Mouse (Mus musculus) forebrain, embryonic 15.5 days (tissue): ENCODE results near the gene Sema7a. TPM values are rescaled to one million over a fixed set of nuclear protein-coding genes. Genes with fewer than 3 reads are reported as not detected.

Source experiments
- ATAC-seq: fragments of 200-750 bp; cut with Nextera tagmentation; replicated peaks from 2 replicates; pipeline ENCODE4 v1.8.0; 2017; ENCODE audit warnings: mild to moderate bottlenecking, moderate TSS enrichment, moderate library complexity
- H3K27ac ChIP-seq: fragments of 300-500 bp; sonication (generic); replicated peaks from 2 replicates; pipeline ENCODE4 v1.5.1; 2015; ENCODE audit warnings: mild to moderate bottlenecking, inconsistent platforms
- H3K27me3 ChIP-seq: fragments of 300-500 bp; sonication (generic); 2 replicates; pipeline ENCODE4 v1.6.1; 2015; ENCODE audit warnings: inconsistent platforms
- H3K36me3 ChIP-seq: fragments of 300-500 bp; sonication (generic); 2 replicates; pipeline ENCODE4 v1.6.1; 2015; ENCODE audit warnings: mild to moderate bottlenecking, inconsistent platforms
- H3K4me1 ChIP-seq: fragments of 300-500 bp; sonication (generic); 2 replicates; pipeline ENCODE4 v1.6.1; 2015; ENCODE audit warnings: inconsistent platforms
- H3K4me2 ChIP-seq: fragments of 300-500 bp; sonication (generic); replicated peaks from 2 replicates; pipeline ENCODE4 v1.6.1; 2015; ENCODE audit warnings: mild to moderate bottlenecking, inconsistent platforms
- H3K4me3 ChIP-seq: fragments of 300-500 bp; sonication (generic); 2 replicates; pipeline ENCODE4 v1.5.1; 2015; ENCODE audit warnings: mild to moderate bottlenecking, inconsistent platforms
- H3K9ac ChIP-seq: fragments of 300-500 bp; sonication (generic); replicated peaks from 2 replicates; pipeline ENCODE4 v1.6.1; 2015; ENCODE audit warnings: mild to moderate bottlenecking, inconsistent platforms
- H3K9me3 ChIP-seq: fragments of 300-500 bp; sonication (generic); 2 replicates; pipeline ENCODE4 v1.6.1; 2016; ENCODE audit warnings: inconsistent platforms
- WGBS: fragments of 180-500 bp; shearing (Covaris S2); methylation state at CpG from one replicate; pipeline ENCODE4 v1.1.7; 2015; ENCODE audit warnings: mixed read lengths; 5-methylcytosine and 5-hydroxymethylcytosine counted together
- polyA plus RNA-seq: library from polyadenylated mRNA; unstranded; fragments of >200 nt; fragmentation: Nextera tagmentation; extraction: Ambion mirVana; gene quantifications from 2 replicates; pipeline ENCODE4 v1.2.1, GENCODE M21; 2015

Sema7a gene
- polyA plus RNA-seq, 1 experiment from 2014 or later, result 3.4 TPM

DNA sequence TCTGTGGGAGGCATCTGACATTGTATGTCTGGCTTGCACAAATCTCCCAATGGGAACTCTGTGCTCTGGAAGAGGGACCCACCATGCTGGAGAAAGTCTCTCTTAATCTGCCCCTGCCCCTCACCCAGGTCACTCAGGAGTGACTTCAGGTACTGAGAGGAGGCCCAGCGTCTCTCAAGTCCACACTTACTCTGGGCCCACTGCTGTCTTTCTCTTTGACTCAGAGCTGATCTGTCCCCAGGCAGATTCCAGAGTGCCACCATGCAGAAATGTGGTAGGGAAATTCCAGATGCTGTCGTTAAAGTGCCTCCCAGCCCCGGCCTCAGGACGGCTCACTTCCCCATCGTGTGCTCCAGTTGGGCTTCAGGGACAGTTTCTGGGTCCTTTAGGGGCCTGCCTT lies 34.3 kb downstream of the Sema7a start:
- H3K27ac ChIP-seq, result no peak overlapping the region
- H3K36me3 ChIP-seq, result no peaks in the 10 kb centered on the region
- H3K4me1 ChIP-seq, result no peaks in the 10 kb centered on the region
- H3K4me2 ChIP-seq, result no peak overlapping the region
- no peak overlapping the region for H3K4me3 ChIP-seq
- H3K9ac ChIP-seq, result no peak overlapping the region
- no peaks in the 10 kb centered on the region for H3K27me3 ChIP-seq
- WGBS, result 75% methylated on average over 5 of the region's 5 CpGs
- no peak for ATAC-seq
- H3K9me3 ChIP-seq, result no peaks in the 10 kb centered on the region

DNA sequence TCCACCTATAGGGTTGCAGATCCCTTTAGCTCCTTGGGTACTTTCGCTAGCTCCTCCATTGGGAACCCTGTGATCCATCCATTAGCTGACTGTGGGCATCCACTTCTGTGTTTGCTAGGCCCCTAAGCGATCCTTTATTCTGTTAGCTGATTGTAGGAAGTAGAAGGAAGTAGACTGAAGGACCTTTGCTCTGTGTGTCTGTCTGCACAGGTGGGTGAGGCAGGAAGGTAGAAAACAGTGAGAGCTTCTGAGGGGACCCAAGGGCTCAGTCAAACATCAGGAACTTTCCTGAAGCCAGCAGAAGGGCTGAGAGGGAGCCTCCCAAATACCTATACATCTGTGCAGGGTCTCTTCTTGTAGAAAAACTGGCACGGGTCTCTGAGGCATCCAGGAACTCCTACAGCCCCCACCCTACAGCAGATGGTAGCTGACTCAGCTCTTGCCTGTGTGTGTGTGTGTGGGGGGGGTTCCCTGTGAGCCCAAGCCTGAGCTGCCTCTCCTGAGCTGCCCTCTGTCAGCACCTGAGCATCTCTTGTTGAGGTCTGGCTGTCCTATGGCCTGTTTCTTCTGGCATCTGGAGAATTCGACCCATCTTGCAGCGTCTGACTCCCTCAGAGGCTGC lies 35.4 kb downstream of the Sema7a start:
- no peaks in the 10 kb centered on the region for H3K27me3 ChIP-seq
- WGBS, result 90% methylated on average over 5 of the region's 5 CpGs
- no peak overlapping the region for H3K4me2 ChIP-seq
- no peak overlapping the region for H3K27ac ChIP-seq
- H3K36me3 ChIP-seq, result no peaks in the 10 kb centered on the region
- no peaks in the 10 kb centered on the region for H3K9me3 ChIP-seq
- H3K4me3 ChIP-seq, result no peak overlapping the region
- ATAC-seq, result no peak
- no peak overlapping the region for H3K9ac ChIP-seq
- no peaks in the 10 kb centered on the region for H3K4me1 ChIP-seq

DNA sequence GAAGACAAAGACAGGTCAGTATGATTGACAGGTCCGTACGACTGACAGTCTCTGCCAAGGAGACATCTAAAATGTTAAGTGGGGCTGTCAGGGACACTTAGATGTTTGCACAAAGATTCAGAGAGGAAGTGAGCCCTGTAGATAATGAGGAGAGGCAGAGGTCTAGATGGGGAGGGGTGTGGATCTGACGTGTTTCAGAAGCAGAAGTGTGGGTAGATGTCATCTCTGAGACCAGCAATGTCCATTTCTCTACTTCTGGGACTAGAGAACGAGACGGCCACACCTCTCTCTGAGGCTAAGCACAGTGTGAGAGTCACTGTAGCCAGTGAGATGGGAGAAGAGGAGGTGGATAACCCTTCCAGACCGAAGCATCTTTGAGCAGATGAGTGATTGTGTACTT lies 38.1 kb downstream of the Sema7a start:
- Histone ChIP-seq H3K36me3 (no peaks in the 10 kb centered on the region), H3K27ac (no peak overlapping the region), H3K9ac (no peak overlapping the region), H3K4me3 (no peak overlapping the region), H3K4me2 (no peak overlapping the region), H3K9me3 (no peaks in the 10 kb centered on the region), H3K4me1 (no peaks in the 10 kb centered on the region), H3K27me3 (no peaks in the 10 kb centered on the region)
- no peak for ATAC-seq
- WGBS, result 92% methylated on average over 6 of the region's 6 CpGs

DNA sequence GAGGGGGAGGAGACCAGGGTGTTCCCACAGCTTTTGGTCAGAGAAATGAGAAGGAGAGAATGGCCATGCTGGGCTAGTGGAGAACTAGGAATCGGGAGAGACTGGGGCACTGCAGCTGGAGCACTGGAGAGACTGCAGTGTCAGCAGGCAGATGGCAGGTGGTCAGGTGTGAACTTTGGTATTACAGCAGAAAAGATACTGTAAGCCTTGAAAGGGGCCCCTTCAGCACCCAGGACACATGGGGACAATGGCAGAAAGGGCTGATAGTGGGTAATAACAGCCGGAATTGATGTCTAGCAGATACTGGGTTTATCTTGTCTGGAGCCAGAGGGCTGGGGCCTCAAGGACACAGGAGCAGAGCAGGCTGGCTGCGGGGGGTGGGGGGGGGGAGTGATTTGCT lies 38.9 kb downstream of the Sema7a start:
- H3K4me1 ChIP-seq, result no peaks in the 10 kb centered on the region
- H3K27ac ChIP-seq, result no peak overlapping the region
- no peak overlapping the region for H3K4me3 ChIP-seq
- ATAC-seq, result no peak
- 76% methylated on average over 3 of the region's 3 CpGs for WGBS
- H3K36me3 ChIP-seq, result no peaks in the 10 kb centered on the region
- H3K9me3 ChIP-seq, result no peaks in the 10 kb centered on the region
- H3K27me3 ChIP-seq, result no peaks in the 10 kb centered on the region
- H3K9ac ChIP-seq, result no peak overlapping the region
- H3K4me2 ChIP-seq, result no peak overlapping the region

DNA sequence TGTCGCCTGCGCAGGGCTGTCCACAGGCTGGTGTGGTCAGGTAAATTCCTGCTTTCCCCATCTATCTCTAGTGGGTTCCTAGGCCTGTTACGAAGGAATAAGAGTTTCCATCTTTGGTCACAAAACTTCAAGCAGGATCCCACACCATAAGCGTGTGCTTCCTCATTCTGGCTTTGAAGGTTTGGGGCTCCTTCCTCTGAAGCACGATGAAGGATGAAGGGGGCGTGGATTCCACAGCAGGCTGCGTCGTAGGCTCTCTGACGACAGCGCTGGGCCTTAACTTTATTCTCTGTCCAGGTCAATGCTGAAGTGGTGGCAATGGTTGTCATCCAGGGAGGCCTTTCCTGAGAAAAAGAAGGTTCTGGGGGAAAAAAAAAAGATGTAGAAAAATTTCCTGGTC lies 40.7 kb downstream of the Sema7a start:
- Histone ChIP-seq H3K4me1 (no peaks in the 10 kb centered on the region), H3K27me3 (no peaks in the 10 kb centered on the region), H3K9me3 (no peaks in the 10 kb centered on the region), H3K9ac (no peak overlapping the region), H3K4me2 (no peak overlapping the region), H3K36me3 (no peaks in the 10 kb centered on the region), H3K27ac (no peak overlapping the region), H3K4me3 (no peak overlapping the region)
- no peak for ATAC-seq
- WGBS, result 84% methylated on average over 10 of the region's 10 CpGs

DNA sequence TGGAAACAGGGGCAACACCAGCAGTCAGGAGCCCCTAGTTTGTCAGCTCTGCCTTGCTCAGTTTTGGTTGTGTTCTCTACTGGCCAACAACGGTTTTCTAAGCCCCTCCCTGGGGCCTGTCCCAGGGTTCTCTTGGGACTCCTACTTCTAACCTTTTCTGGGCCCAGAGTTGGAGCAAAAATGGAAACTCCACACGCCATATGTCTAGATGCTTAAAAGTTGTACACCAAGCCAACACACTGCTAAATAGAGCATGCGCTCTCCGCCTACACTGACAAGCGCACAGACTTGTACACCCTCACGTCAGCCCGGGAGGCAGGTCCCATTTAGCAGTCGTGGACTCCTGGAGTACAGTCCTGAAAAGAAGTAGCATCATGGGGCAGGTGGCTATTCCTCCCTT lies 45.4 kb downstream of the Sema7a start:
- no peaks in the 10 kb centered on the region for H3K36me3 ChIP-seq
- no peaks in the 10 kb centered on the region for H3K27me3 ChIP-seq
- H3K27ac ChIP-seq, result no peak overlapping the region
- WGBS, result 87% methylated on average over 8 of the region's 8 CpGs
- H3K4me1 ChIP-seq, result peaks cover 4% of the 10 kb centered on the region; the same call in 1 of the 2 replicates
- ATAC-seq, result no peak
- no peaks in the 10 kb centered on the region for H3K9me3 ChIP-seq
- no peak overlapping the region for H3K4me3 ChIP-seq
- H3K4me2 ChIP-seq, result no peak overlapping the region
- no peak overlapping the region for H3K9ac ChIP-seq

DNA sequence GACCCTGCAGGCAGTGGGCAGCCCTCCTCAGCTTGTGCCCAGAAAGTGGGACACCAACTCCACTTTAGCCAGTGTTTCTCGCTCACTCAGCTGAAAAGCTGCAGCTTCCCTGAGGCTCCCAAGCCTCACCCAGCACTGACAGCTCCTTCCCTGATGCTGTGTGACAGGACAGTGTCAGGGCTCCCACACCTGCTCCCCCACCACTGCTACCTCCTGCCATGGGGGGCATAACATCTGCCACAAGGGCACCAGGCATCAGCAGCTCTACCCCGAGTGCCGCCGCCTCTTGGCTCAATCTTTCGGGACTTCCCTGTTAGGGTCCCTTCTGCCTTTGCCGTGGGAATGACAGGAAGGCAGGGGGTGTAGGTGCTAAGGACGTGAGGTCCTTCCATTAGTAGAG lies 46.4 kb downstream of the Sema7a start:
- H3K27ac ChIP-seq, result no peak overlapping the region
- ATAC-seq, result no peak
- H3K4me3 ChIP-seq, result no peak overlapping the region
- H3K4me2 ChIP-seq, result no peak overlapping the region
- WGBS, result 81% methylated on average over 7 of the region's 7 CpGs
- H3K9me3 ChIP-seq, result no peaks in the 10 kb centered on the region
- peaks cover 4% of the 10 kb centered on the region; the same call in 1 of the 2 replicates for H3K4me1 ChIP-seq
- H3K9ac ChIP-seq, result no peak overlapping the region
- no peaks in the 10 kb centered on the region for H3K36me3 ChIP-seq
- no peaks in the 10 kb centered on the region for H3K27me3 ChIP-seq

DNA sequence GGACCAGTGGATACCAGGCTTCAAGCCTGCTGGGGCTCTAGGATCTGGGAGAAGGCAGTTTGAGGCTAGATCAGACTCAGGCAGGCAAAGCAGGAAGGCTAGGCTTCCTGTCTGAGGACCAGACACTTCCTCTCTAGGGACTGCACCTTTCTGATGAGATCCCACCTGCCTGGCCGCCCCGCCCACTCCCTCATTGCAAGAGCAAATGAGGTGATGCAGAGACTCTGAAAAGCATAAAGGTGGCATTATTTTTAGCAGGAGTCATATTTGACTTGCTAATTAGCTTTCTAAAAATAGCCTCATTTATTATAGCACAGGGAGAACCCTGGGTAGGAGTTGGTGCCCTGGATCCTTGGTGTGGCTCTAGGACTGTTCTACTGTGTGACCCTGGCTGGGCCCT lies 48.2 kb downstream of the Sema7a start:
- Histone ChIP-seq H3K9ac (no peak overlapping the region), H3K4me1 (peaks cover 9% of the 10 kb centered on the region), H3K4me3 (no peak overlapping the region), H3K27me3 (no peaks in the 10 kb centered on the region), H3K27ac (0 out of 2 replicates have a peak overlapping the region, but pooled peaks have one; percentile 39), H3K36me3 (no peaks in the 10 kb centered on the region), H3K4me2 (no peak overlapping the region), H3K9me3 (no peaks in the 10 kb centered on the region)
- ATAC-seq, result no peak
- WGBS, result 89% methylated on average over 2 of the region's 2 CpGs

DNA sequence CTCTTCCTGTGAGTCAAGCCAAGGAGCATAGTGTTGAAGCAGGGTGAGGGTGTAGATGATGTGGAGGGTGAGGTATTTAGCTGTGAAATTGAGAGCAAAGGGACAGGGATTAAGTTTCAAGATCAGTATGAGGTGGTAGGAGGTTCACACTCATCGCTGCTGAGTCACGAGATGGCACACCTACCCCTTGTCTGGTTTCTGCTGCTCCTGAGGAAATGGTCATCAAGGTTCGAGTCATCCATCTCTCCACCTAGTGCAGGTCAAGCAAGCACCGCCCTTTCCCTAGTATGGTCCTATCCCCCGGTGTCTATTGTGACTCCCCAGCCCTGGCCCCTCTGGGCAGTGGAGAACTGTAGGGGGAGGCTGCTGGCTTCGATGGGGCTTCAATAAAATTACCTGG lies 49.4 kb downstream of the Sema7a start:
- ATAC-seq, result no peak
- Histone ChIP-seq H3K27ac (no peak overlapping the region), H3K27me3 (no peaks in the 10 kb centered on the region), H3K9me3 (no peaks in the 10 kb centered on the region), H3K36me3 (no peaks in the 10 kb centered on the region), H3K4me3 (no peak overlapping the region), H3K9ac (no peak overlapping the region), H3K4me1 (peaks cover 18% of the 10 kb centered on the region), H3K4me2 (no peak overlapping the region)
- WGBS, result 92% methylated on average over 6 of the region's 6 CpGs

DNA sequence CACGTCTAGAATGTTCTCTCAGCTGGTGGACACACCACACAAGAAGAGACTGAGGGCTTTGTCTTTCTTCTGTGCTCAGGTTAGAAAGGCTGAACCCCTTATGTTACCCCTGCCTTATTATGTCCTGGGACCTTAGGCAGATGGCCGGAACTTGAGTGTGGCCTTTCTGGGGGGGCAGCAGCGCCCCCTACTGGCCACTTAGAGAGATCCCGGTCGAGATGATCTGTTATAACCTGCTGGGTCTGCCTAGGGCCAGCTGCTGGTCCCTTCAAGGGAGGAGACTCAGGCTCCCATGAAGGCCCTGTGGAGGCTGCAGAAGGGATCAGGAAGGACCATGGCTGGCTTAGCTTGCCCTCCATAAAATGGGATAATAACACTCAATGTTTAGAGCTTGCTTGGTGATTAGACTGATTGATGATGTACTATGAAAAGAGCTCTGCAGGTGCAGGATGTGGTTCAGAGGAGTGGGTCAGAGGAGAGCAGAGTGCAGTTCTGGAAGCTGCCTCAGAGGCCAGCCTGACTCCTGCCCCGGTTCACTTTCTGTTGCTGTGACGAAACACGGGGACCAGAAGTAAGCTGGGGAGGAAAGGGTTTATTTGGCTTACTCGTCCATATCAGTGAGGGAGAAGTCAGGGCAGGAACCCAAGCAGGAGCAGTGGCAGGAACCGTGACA lies 50.7 kb downstream of the Sema7a start:
- WGBS, result 40% methylated on average over 10 of the region's 10 CpGs
- Histone ChIP-seq H3K4me1 (peaks cover 18% of the 10 kb centered on the region), H3K27ac (no peak overlapping the region), H3K4me3 (no peak overlapping the region), H3K9me3 (no peaks in the 10 kb centered on the region), H3K4me2 (no peak overlapping the region), H3K36me3 (no peaks in the 10 kb centered on the region), H3K27me3 (no peaks in the 10 kb centered on the region), H3K9ac (no peak overlapping the region)
- no peak for ATAC-seq

DNA sequence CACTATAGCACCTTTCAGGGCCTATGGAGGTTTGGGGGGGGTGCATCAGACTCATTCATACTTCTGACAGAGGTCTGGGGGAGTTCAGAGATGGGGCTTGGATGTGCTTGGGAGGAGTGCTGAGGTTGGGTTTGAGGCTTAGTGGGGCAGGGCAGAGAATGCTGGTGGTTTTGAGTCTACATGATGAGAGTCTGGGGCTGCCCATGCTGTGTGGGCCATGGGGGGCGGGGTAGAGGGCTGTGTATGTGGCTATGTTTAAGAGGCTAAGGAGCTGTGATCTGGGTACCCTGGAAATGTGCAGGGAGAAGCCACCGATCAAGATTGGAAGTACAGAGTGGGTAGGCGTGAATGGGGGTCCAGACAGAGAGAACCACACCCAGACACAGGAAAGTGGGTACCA lies 52.1 kb downstream of the Sema7a start:
- no peak overlapping the region for H3K4me2 ChIP-seq
- H3K4me1 ChIP-seq, result peaks cover 18% of the 10 kb centered on the region
- H3K27me3 ChIP-seq, result peaks cover 4% of the 10 kb centered on the region; the same call in 1 of the 2 replicates
- no peaks in the 10 kb centered on the region for H3K9me3 ChIP-seq
- no peak overlapping the region for H3K27ac ChIP-seq
- H3K4me3 ChIP-seq, result no peak overlapping the region
- 82% methylated on average over 3 of the region's 3 CpGs for WGBS
- H3K9ac ChIP-seq, result no peak overlapping the region
- no peaks in the 10 kb centered on the region for H3K36me3 ChIP-seq
- ATAC-seq, result no peak

DNA sequence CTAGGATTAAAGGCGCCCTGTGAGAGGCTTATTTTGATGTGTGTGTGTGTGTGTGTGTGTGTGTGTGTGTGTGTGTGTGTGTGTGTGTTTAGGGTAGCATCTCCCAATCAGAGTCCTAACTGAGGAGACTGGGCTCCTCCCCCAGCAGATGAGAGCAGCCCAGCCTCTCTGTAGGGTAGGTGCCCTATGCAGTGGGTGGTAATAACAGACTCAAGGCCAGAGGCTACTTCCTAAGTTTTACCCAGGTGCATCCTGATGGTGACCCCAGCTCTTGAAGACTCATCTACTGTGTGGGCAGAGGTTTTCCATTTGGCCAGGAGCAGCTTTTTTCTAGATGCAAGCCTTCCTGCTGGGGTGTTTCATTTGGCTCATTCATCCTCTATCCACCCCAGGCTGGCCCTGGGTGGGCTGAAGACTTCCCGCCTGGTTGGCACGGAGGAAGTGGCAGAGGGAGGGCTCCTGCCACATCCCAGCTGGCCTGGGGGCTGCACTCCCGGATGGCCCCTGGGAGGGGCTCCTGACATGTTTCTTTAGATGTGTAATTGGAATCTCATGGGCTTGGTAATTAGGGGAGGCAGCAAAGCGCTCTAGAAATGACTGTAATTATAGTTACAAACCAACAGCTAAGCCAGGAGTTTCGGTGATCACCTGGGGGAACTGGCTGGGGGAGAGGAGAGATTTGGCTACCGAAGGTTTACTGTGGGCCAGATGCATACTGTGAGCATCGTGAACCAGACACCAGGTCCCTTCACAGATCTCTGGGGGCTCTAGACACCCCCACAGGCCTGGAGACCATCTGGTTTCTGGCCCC lies 53.1 kb downstream of the Sema7a start:
- H3K9ac ChIP-seq, result no peak overlapping the region
- no peak overlapping the region for H3K4me3 ChIP-seq
- 28% methylated on average over 8 of the region's 8 CpGs for WGBS
- H3K9me3 ChIP-seq, result no peaks in the 10 kb centered on the region
- ATAC-seq, result peak; percentile 66
- H3K4me1 ChIP-seq, result peaks cover 23% of the 10 kb centered on the region
- H3K4me2 ChIP-seq, result no peak overlapping the region
- peaks cover 6% of the 10 kb centered on the region; the same call in 1 of the 2 replicates for H3K27me3 ChIP-seq
- H3K36me3 ChIP-seq, result no peaks in the 10 kb centered on the region
- peak overlapping the region; percentile 21; the same call in 1 of the 2 replicates for H3K27ac ChIP-seq
